In the genomic region with DNA sequence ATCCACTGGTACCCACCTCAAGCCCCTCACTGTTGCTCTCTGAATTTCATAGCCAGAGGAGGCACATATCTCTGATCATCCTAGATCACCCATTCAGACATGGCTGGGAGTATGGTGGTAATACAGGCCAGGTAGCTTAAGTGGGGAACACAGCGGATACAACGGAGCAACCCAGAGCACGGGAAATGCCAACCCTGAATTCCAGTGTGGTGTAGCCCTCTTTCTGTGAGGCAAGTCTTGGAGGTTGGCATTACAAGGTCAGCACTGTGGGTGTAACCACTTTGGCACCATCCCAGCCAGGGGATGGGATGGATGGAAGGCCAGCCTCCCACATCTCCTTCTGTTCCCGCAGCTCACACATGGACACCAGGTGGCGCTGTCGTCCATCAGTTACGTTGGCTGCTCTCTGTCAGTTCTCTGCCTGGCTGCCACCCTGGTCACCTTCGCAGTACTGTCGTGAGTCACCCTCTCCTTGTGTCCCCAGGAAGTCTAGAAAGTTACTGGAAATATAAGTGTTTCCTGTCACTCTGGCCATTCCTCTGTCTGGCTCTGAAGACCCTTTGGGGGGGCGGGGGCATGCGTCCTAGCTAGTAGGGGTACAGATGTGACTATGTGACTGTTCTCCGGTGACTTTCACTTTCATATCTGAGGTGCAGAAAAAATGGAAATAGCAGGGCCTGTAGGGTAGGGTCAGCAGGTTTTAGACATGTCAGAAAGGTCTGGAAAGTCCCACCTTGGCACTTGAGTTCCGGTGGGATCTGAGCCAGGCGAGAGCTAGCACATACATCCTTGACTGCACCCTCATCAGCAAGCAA, we compare ENCODE assay signal across 9 mouse cellular contexts.
DNase-seq lines count a peak whose midpoint lies in the region; ATAC-seq and TF ChIP-seq lines count a peak whose summit lies in the region.
"Had no signal": no experiment of that assay in that cellular context is flagged by ENCODE, and none has a peak within 500 bp of the region (broad histone marks: within the 10 kb centered on the region; RNA-seq: fewer than 3 reads in every experiment).

No protein-coding gene starts in this region.

- WGBS in forebrain, embryonic 16.5 days = 48% methylated on average over 14 of the region's 14 CpGs
- WGBS in lung, adult 2 months = 41% methylated on average over 14 of the region's 14 CpGs
- 51% methylated on average over 14 of the region's 14 CpGs for WGBS in neural tube, embryonic 15.5 days

- no peak overlapping the region for H3K27ac ChIP-seq in CH12.LX (ENCODE audit: insufficient read depth, low read depth)
- H3K27ac ChIP-seq in forebrain, embryonic 16.5 days (ENCODE audit: low read length) = no peak overlapping the region
- no peak overlapping the region for H3K27ac ChIP-seq in layer of hippocampus, adult 2 months
- H3K27ac ChIP-seq in neural tube, embryonic 15.5 days (replicated peaks) = no peak overlapping the region
- H3K27ac ChIP-seq: embryonic facial prominence, embryonic 15.5 days had no signal

- peak overlapping the region in 2 of 3 experiments; percentile 10 to 35 for H3K4me3 ChIP-seq in CH12.LX (replicated peaks in 1 of 3; ENCODE audit: low read depth in 2 of 3, low read length in 2 of 3, poor library complexity in 1 of 3)
- H3K4me3 ChIP-seq in forebrain, embryonic 16.5 days (replicated peaks; ENCODE audit: low read length) = no peak overlapping the region
- peak overlapping the region; percentile 22; the same call in 1 of the 2 replicates for H3K4me3 ChIP-seq in layer of hippocampus, adult 2 months
- peak overlapping the region; percentile 48 for H3K4me3 ChIP-seq in lung, adult 2 months (replicated peaks; ENCODE audit: extremely low read depth, low read depth, low read length)
- no peak overlapping the region for H3K4me3 ChIP-seq in neural tube, embryonic 15.5 days (replicated peaks)
- H3K4me3 ChIP-seq: embryonic facial prominence, embryonic 15.5 days had no signal

- no peak overlapping the region for H3K4me2 ChIP-seq in CH12.LX (ENCODE audit: insufficient read depth, low read depth, poor library complexity, severe bottlenecking)
- H3K4me2 ChIP-seq in forebrain, embryonic 16.5 days (ENCODE audit: low read length) = no peak overlapping the region
- H3K4me2 ChIP-seq in neural tube, embryonic 15.5 days = peak overlapping the region; percentile 27; the same call in 1 of the 2 replicates
- H3K4me2 ChIP-seq: embryonic facial prominence, embryonic 15.5 days had no signal

- in situ Hi-C loops in CH12.LX (cut with MboI; ENCODE audit: low pct_ligation_motif_present, low pct_unique_long_range_greater_than_20kb, low sequenced_read_pairs) = loop anchor here (5.0 kb wide), 1 partner anchor 116 kb away; no protein-coding TSS in a partner anchor

- dilution Hi-C loops in CH12.LX (cut with MboI; ENCODE audit: extremely low pct_ligation_motif_present, extremely low pct_unique_long_range_greater_than_20kb, low sequenced_read_pairs) = no loop called here

- H3K9me3 ChIP-seq in CH12.LX (replicated peaks; ENCODE audit: low read length) = peaks cover 13% of the 10 kb centered on the region
- H3K9me3 ChIP-seq in forebrain, embryonic 16.5 days (ENCODE audit: control insufficient read depth, low read length) = no peaks in the 10 kb centered on the region
- H3K9me3 ChIP-seq in neural tube, embryonic 15.5 days (replicated peaks) = no peaks in the 10 kb centered on the region
- H3K9me3 ChIP-seq: embryonic facial prominence, embryonic 15.5 days had no signal

- peak; percentile 66 to 75 for TF ChIP-seq CTCF in CH12.LX (conservative IDR thresholded peaks at IDR 0.05 in 1 of 2, IDR thresholded peaks at IDR 0.05 in 1 of 2; ENCODE audit: low read depth in 2 of 2, low read length in 2 of 2)
- peak; percentile 96 for TF ChIP-seq CTCF in layer of hippocampus, adult 2 months (conservative IDR thresholded peaks at IDR 0.05)
- TF ChIP-seq CTCF in lung, adult 2 months (IDR thresholded peaks at IDR 0.05; ENCODE audit: insufficient read depth, low read length) = peak; percentile 97

- peak; percentile 67 for TF ChIP-seq RAD21 in CH12.LX (IDR thresholded peaks at IDR 0.05; ENCODE audit: low read depth, low read length)

- no peak overlapping the region for H3K9ac ChIP-seq in CH12.LX (ENCODE audit: insufficient read depth, low read depth)
- H3K9ac ChIP-seq in forebrain, embryonic 16.5 days (replicated peaks; ENCODE audit: low read depth, low read length) = no peak overlapping the region
- H3K9ac ChIP-seq in neural tube, embryonic 15.5 days (replicated peaks) = no peak overlapping the region
- H3K9ac ChIP-seq: embryonic facial prominence, embryonic 15.5 days had no signal

- intact Hi-C loops in heart, postnatal 36 days (cut with DNase I) = loop anchor here (1.0 to 5.0 kb wide), 6 partner anchors 69 to 416 kb away; no protein-coding TSS in a partner anchor

- peaks cover 1% of the 10 kb centered on the region for H3K27me3 ChIP-seq in CH12.LX (replicated peaks)
- no peaks in the 10 kb centered on the region for H3K27me3 ChIP-seq in forebrain, embryonic 16.5 days (replicated peaks; ENCODE audit: control insufficient read depth, insufficient read depth, low read length)
- H3K27me3 ChIP-seq in neural tube, embryonic 15.5 days (replicated peaks) = no peaks in the 10 kb centered on the region

- peak; percentile 78 for ATAC-seq in forebrain, embryonic 16.5 days
- peak; percentile 73 for ATAC-seq in neural tube, embryonic 15.5 days (ENCODE audit: low FRiP score)

- H3K4me1 ChIP-seq in CH12.LX (ENCODE audit: control insufficient read depth in 1 of 2, insufficient read depth in 2 of 2) = no peaks in the 10 kb centered on the region; a peak in 1 of 4 replicates
- H3K4me1 ChIP-seq in forebrain, embryonic 16.5 days (replicated peaks; ENCODE audit: control insufficient read depth, insufficient read depth, low read length) = no peaks in the 10 kb centered on the region; the same call in 1 of the 2 replicates
- no peaks in the 10 kb centered on the region for H3K4me1 ChIP-seq in lung, adult 2 months (ENCODE audit: control insufficient read depth, insufficient read depth, low read length)
- H3K4me1 ChIP-seq in neural tube, embryonic 15.5 days = 0 out of 2 replicates have a peak, but pooled peaks cover 2% of the 10 kb centered on the region
- H3K4me1 ChIP-seq: embryonic facial prominence, embryonic 15.5 days had no signal

- TF ChIP-seq EP300 in CH12.LX (IDR thresholded peaks at IDR 0.05; ENCODE audit: low read length) = no peak

- no peak for TF ChIP-seq POLR2A in CH12.LX (IDR thresholded peaks at IDR 0.05; ENCODE audit: low read depth, low read length)
- no peak for TF ChIP-seq POLR2A in lung, adult 2 months (IDR thresholded peaks at IDR 0.05; ENCODE audit: borderline replicate concordance, extremely low read depth, low read depth, low read length)

- peak; percentile 72 for DNase-seq in CH12.LX (ENCODE audit: extremely low read depth)
- peak; percentile 84 for DNase-seq in cerebellum, adult 11 months
- peak; percentile 82 to 91 for DNase-seq in heart, postnatal 36 days
- DNase-seq in layer of hippocampus, adult 2 months (ENCODE audit: low spot score in 2 of 2) = peak; percentile 75 to 91
- peak; percentile 85 for DNase-seq in lung, adult 2 months
- peak; percentile 95 for DNase-seq in testis, postnatal 10 days (ENCODE audit: low spot score)

- no peaks in the 10 kb centered on the region for H3K36me3 ChIP-seq in CH12.LX (replicated peaks in 1 of 2; ENCODE audit: control insufficient read depth in 1 of 2, insufficient read depth in 1 of 2, low read length in 1 of 2)
- H3K36me3 ChIP-seq in forebrain, embryonic 16.5 days (ENCODE audit: control insufficient read depth, insufficient read depth) = no peaks in the 10 kb centered on the region
- no peaks in the 10 kb centered on the region for H3K36me3 ChIP-seq in neural tube, embryonic 15.5 days
- H3K36me3 ChIP-seq: embryonic facial prominence, embryonic 15.5 days had no signal

- H3K79me2 ChIP-seq in CH12.LX (replicated peaks; ENCODE audit: control insufficient read depth, extremely low read depth, insufficient read depth, poor library complexity, severe bottlenecking) = no peaks in the 10 kb centered on the region

TF ChIP-seq in CH12.LX, 34 proteins besides CTCF, POLR2A, EP300 and RAD21:
- TF ChIP-seq MAZ (IDR thresholded peaks at IDR 0.05; ENCODE audit: low read depth, low read length) (no peak), GABPA (IDR thresholded peaks at IDR 0.05; ENCODE audit: insufficient replicate concordance, low read depth, low read length) (no peak), SMC3 (IDR thresholded peaks at IDR 0.05; ENCODE audit: low read depth, low read length) (peak; percentile 59), RCOR1 (conservative IDR thresholded peaks at IDR 0.05; ENCODE audit: low read depth, low read length) (no peak)

Comparison
In these comparisons a context has a peak if more than half of its experiments do, and no peak if none do; other contexts are left out.
1. H3K4me3 ChIP-seq: peak in CH12.LX (2 of 3), layer of hippocampus, adult 2 months (single experiment) and lung, adult 2 months (single experiment); none in forebrain, embryonic 16.5 days (single experiment) and neural tube, embryonic 15.5 days (single experiment).
2. Peak in every context shown above with its lines, with median percentiles within 50 percentile points of each other: DNase-seq and CTCF ChIP-seq.